Mouse (Mus musculus) hindbrain, embryonic 13.5 days (tissue): ENCODE data around the gene Dhrs13. TPM values are rescaled to one million over a fixed set of nuclear protein-coding genes. Genes with fewer than 3 reads are reported as not detected.

ENCODE experiments used
- ATAC-seq: fragments of 200-750 bp; cut with Nextera tagmentation; 2 replicates; pipeline ENCODE4 v1.8.0; 2017; ENCODE audit warnings: moderate TSS enrichment; ENCODE audit not compliant: low FRiP score
- H3K27ac ChIP-seq: fragments of 300-500 bp; sonication (generic); 2 replicates; pipeline ENCODE4 v1.5.1; 2015; ENCODE audit warnings: inconsistent platforms, mild to moderate bottlenecking, moderate library complexity
- H3K27me3 ChIP-seq: fragments of 300-500 bp; sonication (generic); 2 replicates; pipeline ENCODE4 v1.6.1; 2015; ENCODE audit warnings: mild to moderate bottlenecking, inconsistent platforms
- H3K36me3 ChIP-seq: fragments of 300-500 bp; sonication (generic); 2 replicates; pipeline ENCODE4 v1.6.1; 2015; ENCODE audit warnings: mild to moderate bottlenecking, inconsistent platforms
- H3K4me1 ChIP-seq: fragments of 300-500 bp; sonication (generic); replicated peaks from 2 replicates; pipeline ENCODE4 v1.6.1; 2015; ENCODE audit warnings: inconsistent platforms
- H3K4me2 ChIP-seq: fragments of 300-500 bp; sonication (generic); 2 replicates; pipeline ENCODE4 v1.6.1; 2015; ENCODE audit warnings: inconsistent platforms, mild to moderate bottlenecking, moderate library complexity
- H3K4me3 ChIP-seq: fragments of 300-500 bp; sonication (generic); 2 replicates; pipeline ENCODE4 v1.5.1; 2015; ENCODE audit warnings: mild to moderate bottlenecking, inconsistent platforms
- H3K9ac ChIP-seq: fragments of 300-500 bp; sonication (generic); 2 replicates; pipeline ENCODE4 v1.6.1; 2015; ENCODE audit warnings: mild to moderate bottlenecking, inconsistent platforms
- H3K9me3 ChIP-seq: fragments of 300-500 bp; sonication (generic); 2 replicates; pipeline ENCODE4 v1.6.1; 2016; ENCODE audit warnings: inconsistent platforms
- WGBS: fragments of 180-500 bp; shearing (Covaris S2); methylation state at CpG from one replicate; pipeline ENCODE4 v1.1.7; 2015; 5-methylcytosine and 5-hydroxymethylcytosine counted together
- polyA plus RNA-seq: library from polyadenylated mRNA; unstranded; fragments of >200 nt; fragmentation: Nextera tagmentation; extraction: Ambion mirVana; gene quantifications from 2 replicates; pipeline ENCODE4 v1.2.1, GENCODE M21; 2015

Dhrs13 gene
- 37.1 and 39.3 TPM in 2 replicates for polyA plus RNA-seq

DNA sequence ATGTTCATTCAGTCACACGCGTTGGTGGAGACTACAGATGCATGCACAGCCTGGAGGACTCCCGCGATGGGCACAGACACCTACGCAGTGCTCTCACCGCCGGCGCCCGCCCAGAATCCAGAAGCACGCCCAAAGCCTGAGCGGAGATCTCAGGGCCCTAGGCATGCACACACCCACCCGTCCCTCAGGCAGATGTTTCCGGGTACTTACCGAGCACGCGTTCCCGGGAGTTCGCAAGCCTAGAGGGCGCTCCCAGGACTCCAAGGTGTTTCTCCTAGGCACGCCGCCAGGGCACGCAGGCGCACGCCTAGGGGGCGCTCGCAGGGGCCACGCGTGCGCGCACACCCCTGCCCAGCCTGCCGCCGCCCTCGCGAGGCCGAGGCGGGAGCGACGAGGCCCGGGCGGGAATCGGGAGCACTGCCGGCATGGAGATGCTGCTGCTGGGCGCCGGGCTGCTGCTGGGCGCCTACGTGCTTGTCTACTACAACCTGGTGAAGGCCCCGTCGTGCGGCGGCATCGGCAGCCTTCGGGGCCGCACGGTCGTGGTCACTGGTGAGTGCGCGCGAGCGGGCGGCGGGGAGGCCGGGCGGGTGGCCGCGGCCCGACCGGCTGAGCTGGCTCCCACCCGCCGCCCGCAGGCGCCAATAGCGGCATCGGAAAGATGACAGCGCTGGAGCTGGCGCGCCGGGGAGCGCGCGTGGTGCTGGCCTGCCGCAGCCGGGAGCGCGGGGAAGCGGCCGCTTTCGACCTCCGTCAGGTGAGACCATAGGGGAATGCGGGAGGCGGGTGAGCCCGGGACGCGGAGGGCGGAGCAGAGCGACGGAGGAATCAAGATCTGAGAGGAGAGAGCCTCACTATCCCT is at the start of gene Dhrs13:
Gene Dhrs13, plus strand, starts transcription at position 334 of the 862 bp plus-strand sequence.
- H3K27ac ChIP-seq, result peak within 1 kb of the TSS; percentile 97
- peak; percentile 92 for ATAC-seq
- under 1% methylated on average over 95 of the region's 96 CpGs for WGBS
- H3K9ac ChIP-seq, result peak within 1 kb of the TSS; percentile 92
- H3K27me3 ChIP-seq, result no peaks in the 10 kb centered on the region
- H3K36me3 ChIP-seq, result peaks cover 48% of the 10 kb centered on the region
- no peaks in the 10 kb centered on the region for H3K9me3 ChIP-seq
- H3K4me1 ChIP-seq, result peaks cover 38% of the 10 kb centered on the region
- H3K4me2 ChIP-seq, result peak within 1 kb of the TSS; percentile 68
- peak within 1 kb of the TSS; percentile 75 for H3K4me3 ChIP-seq

GRCm38 (mm10) chr11:77982441-77982905 is 49.6 kb upstream of the Dhrs13 start, which contains the start of gene Phf12:
Gene Phf12, plus strand, starts transcription at chr11:77982754.
- Histone ChIP-seq H3K9me3 (no peaks in the 10 kb centered on the region), H3K9ac (peak within 1 kb of the TSS; percentile 98), H3K4me2 (peak within 1 kb of the TSS; percentile 90), H3K4me1 (peaks cover 18% of the 10 kb centered on the region), H3K4me3 (peak within 1 kb of the TSS; percentile 94), H3K36me3 (peaks cover 16% of the 10 kb centered on the region), H3K27me3 (peaks cover 9% of the 10 kb centered on the region; the same call in 1 of the 2 replicates), H3K27ac (peak within 1 kb of the TSS; percentile 94)
- under 1% methylated on average over 55 of the region's 62 CpGs for whole genome bisulfite sequencing
- ATAC-seq, result peak; percentile 88

- under 1% methylated on average over 28 of the region's 32 CpGs for WGBS
- H3K9me3 ChIP-seq, result no peaks in the 10 kb centered on the region
- no peak for ATAC-seq
- H3K4me2 ChIP-seq, result peak overlapping the region; percentile 90
- peak overlapping the region; percentile 98 for H3K9ac ChIP-seq
- H3K4me3 ChIP-seq, result peak overlapping the region; percentile 94
- peaks cover 18% of the 10 kb centered on the region for H3K4me1 ChIP-seq
- peak overlapping the region; percentile 94 for H3K27ac ChIP-seq
- peaks cover under 1% of the 10 kb centered on the region; the same call in 1 of the 2 replicates for H3K27me3 ChIP-seq
- H3K36me3 ChIP-seq, result peaks cover 9% of the 10 kb centered on the region
These were observed 48.7 kb upstream of the Dhrs13 start for GRCm38 (mm10) chr11:77983191-77983936.

DNA sequence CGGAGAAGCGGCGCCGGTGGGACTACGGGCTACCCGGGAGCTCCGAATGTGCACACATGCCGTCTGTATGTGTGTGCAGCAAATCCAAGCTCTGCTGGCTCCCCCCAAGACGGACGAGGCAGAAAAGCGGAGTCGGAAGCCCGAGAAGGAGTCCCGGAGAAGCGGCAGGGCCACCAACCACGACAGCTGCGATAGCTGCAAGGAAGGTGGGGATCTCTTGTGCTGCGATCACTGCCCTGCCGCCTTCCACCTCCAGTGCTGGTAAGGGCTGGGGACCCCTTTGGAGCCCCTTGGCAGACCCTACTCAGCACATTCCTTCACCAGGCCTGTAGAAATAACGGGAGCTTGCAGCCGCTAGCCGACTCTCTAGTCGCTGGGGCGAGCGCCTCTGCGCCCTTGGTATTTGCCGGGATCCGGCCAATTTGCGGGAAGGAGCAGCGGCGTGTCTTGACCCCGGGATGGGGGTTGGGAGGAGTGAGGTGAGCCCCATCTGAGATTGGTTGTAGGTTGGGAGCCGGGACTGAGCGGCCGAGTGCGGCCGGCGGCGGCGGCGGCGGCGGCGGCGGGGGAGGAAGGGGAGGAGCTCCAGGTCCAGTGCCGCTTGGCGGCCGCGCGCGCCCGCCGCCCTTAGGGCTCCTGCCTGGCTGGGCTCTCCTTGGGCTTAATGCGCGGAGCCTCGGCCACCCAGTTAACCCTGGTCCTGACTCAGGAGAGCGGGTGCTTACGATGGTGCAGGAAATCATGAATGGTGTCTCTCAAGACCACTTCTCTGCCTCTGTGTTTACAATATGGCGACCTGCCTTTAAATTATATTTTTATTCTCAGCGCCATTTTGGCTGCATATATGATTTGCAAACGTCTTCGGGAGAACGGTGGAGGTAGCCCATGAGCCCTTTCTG is 47.9 kb upstream of the Dhrs13 start:
- Histone ChIP-seq H3K4me1 (peaks cover 18% of the 10 kb centered on the region), H3K27ac (peak overlapping the region; percentile 94), H3K9me3 (no peaks in the 10 kb centered on the region), H3K4me2 (peak overlapping the region; percentile 90), H3K36me3 (peaks cover 14% of the 10 kb centered on the region), H3K27me3 (no peaks in the 10 kb centered on the region), H3K9ac (peak overlapping the region; percentile 98), H3K4me3 (peak overlapping the region; percentile 94)
- WGBS, result under 1% methylated on average over 61 of the region's 63 CpGs
- no peak for ATAC-seq

- Histone ChIP-seq H3K27me3 (no peaks in the 10 kb centered on the region), H3K9ac (peak overlapping the region; percentile 98), H3K4me2 (peak overlapping the region; percentile 90), H3K27ac (peak overlapping the region; percentile 94), H3K36me3 (peaks cover 18% of the 10 kb centered on the region), H3K4me3 (peak overlapping the region; percentile 94), H3K9me3 (no peaks in the 10 kb centered on the region), H3K4me1 (peaks cover 18% of the 10 kb centered on the region)
- whole genome bisulfite sequencing, result under 1% methylated on average over 13 of the region's 13 CpGs
- ATAC-seq, result no peak
These were observed 47.2 kb upstream of the Dhrs13 start for GRCm38 (mm10) chr11:77984836-77985231.

- H3K4me3 ChIP-seq, result peak overlapping the region; percentile 94
- H3K9me3 ChIP-seq, result no peaks in the 10 kb centered on the region
- no peak for ATAC-seq
- WGBS, result 80% methylated on average over 3 of the region's 3 CpGs
- peaks cover 18% of the 10 kb centered on the region for H3K4me1 ChIP-seq
- peak overlapping the region; percentile 98 for H3K9ac ChIP-seq
- H3K36me3 ChIP-seq, result peaks cover 23% of the 10 kb centered on the region
- peak overlapping the region; percentile 94 for H3K27ac ChIP-seq
- H3K4me2 ChIP-seq, result peak overlapping the region; percentile 90
- H3K27me3 ChIP-seq, result no peaks in the 10 kb centered on the region
These were observed 46.5 kb upstream of the Dhrs13 start for GRCm38 (mm10) chr11:77985541-77986065.

- no peak for ATAC-seq
These were observed 42.9 kb upstream of the Dhrs13 start for GRCm38 (mm10) chr11:77989071-77989690.

DNA sequence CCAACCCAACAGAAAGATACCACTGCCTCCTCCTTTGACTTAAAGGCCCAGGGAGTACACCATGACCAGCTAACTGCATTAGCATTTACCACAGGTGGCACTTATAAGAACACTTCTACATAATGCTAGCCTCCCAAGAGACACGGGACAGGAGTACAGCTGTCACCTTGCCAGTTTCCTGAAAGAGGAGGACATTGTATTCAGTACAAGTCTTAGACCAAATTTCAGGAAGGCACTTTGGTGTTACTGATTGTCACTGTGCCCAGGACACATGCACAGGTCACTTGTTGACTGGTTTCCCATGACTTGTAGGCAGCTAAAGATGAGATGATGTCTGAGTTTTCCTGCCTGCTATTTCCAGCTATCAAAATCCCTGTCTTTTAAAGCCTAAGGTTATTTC is 36.5 kb upstream of the Dhrs13 start:
- no peaks in the 10 kb centered on the region for H3K27me3 ChIP-seq
- H3K4me2 ChIP-seq, result no peak overlapping the region
- H3K9ac ChIP-seq, result no peak overlapping the region
- no peaks in the 10 kb centered on the region for H3K9me3 ChIP-seq
- ATAC-seq, result no peak
- no peak overlapping the region for H3K4me3 ChIP-seq
- H3K36me3 ChIP-seq, result peaks cover 11% of the 10 kb centered on the region; the same call in 1 of the 2 replicates
- 100% methylated on average over 1 of the region's 1 CpGs for WGBS
- no peak overlapping the region for H3K27ac ChIP-seq
- 0 out of 2 replicates have a peak, but pooled peaks cover 4% of the 10 kb centered on the region for H3K4me1 ChIP-seq

More at GRCm38 (mm10) chr11:77989071-77989690, 42.9 kb upstream of the Dhrs13 start:
- Histone ChIP-seq H3K27ac (no peak overlapping the region), H3K9ac (no peak overlapping the region), H3K27me3 (no peaks in the 10 kb centered on the region), H3K9me3 (no peaks in the 10 kb centered on the region), H3K36me3 (peaks cover 26% of the 10 kb centered on the region), H3K4me3 (no peak overlapping the region), H3K4me1 (peaks cover 18% of the 10 kb centered on the region), H3K4me2 (no peak overlapping the region)
- 96% methylated on average over 13 of the region's 13 CpGs for WGBS

DNA sequence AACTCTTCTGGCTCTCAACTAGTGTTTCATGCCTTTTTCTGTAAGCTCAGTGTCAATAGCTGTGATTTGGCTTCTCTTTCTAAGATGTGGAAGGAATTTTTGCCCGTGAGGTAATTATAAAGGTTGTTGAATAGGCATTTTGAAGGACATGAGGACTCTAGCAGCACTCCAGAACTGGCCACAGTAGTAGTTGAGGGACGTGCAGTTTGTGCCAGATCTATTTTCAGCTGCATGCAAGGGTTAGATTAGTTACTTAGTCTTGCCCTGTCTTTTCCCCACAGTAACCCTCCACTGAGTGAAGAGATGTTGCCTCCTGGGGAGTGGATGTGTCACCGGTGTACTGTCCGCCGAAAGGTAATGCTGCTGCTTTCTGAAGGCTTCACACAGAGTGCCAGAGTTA is 25.6 kb upstream of the Dhrs13 start:
- Histone ChIP-seq H3K9ac (no peak overlapping the region), H3K4me1 (peaks cover 11% of the 10 kb centered on the region), H3K4me2 (no peak overlapping the region), H3K27me3 (no peaks in the 10 kb centered on the region), H3K36me3 (peaks cover 53% of the 10 kb centered on the region), H3K4me3 (no peak overlapping the region), H3K27ac (no peak overlapping the region), H3K9me3 (no peaks in the 10 kb centered on the region)
- no peak for ATAC-seq
- WGBS, result 97% methylated on average over 5 of the region's 5 CpGs

GRCm38 (mm10) chr11:78019676-78020075 is 12.4 kb upstream of the Dhrs13 start:
- H3K27ac ChIP-seq, result no peak overlapping the region
- H3K9me3 ChIP-seq, result no peaks in the 10 kb centered on the region
- ATAC-seq, result no peak
- 21% methylated on average over 4 of the region's 4 CpGs for WGBS
- peaks cover 87% of the 10 kb centered on the region for H3K36me3 ChIP-seq
- H3K27me3 ChIP-seq, result no peaks in the 10 kb centered on the region
- H3K4me2 ChIP-seq, result no peak overlapping the region
- no peak overlapping the region for H3K9ac ChIP-seq
- no peak overlapping the region for H3K4me3 ChIP-seq
- H3K4me1 ChIP-seq, result no peaks in the 10 kb centered on the region

DNA sequence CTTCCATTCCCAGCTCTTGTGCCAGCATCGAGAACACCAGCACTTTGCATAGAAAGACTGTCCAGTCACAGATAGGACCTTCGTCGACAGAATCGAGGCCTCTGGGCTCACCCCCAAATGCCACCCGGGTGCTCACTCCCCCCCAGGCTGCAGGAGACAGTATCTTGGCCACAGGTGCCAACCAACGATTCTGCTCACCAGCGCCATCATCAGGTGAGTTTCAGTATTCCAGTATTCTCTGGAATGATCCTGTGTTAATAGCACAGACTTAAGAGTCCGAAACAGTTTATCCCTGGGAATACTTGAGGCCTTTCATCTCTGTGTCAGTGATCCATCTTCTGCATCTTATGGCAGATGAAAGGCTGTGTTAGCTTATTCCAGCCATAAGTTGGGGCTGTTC is 8.5 kb upstream of the Dhrs13 start:
- Histone ChIP-seq H3K36me3 (peaks cover 85% of the 10 kb centered on the region), H3K4me2 (no peak overlapping the region), H3K4me3 (no peak overlapping the region), H3K9ac (no peak overlapping the region), H3K9me3 (no peaks in the 10 kb centered on the region), H3K27ac (no peak overlapping the region), H3K4me1 (no peaks in the 10 kb centered on the region), H3K27me3 (no peaks in the 10 kb centered on the region)
- WGBS, result 87% methylated on average over 8 of the region's 8 CpGs
- no peak for ATAC-seq
